Mouse (Mus musculus) CH12.LX (cell line): Measurements from ENCODE around the gene Mfsd14a. TPM values are rescaled to one million over a fixed set of nuclear protein-coding genes. Genes with fewer than 3 reads are reported as not detected.
A peak's percentile ranks its signal among the peaks of the same experiment; 100 is the strongest.

Source experiments
- DNase-seq: peaks from one replicate; pipeline ENCODE4 v3.0.0-alpha.2; 2013; ENCODE audit errors: extremely low read depth
- H3K27ac ChIP-seq: 2 replicates; pipeline ENCODE4 v1.5.1; 2012; ENCODE audit warnings: low read depth, mild to moderate bottlenecking, control low read depth, moderate library complexity; ENCODE audit not compliant: insufficient read depth
- H3K27me3 ChIP-seq: replicated peaks from 2 replicates; pipeline ENCODE3; 2012; ENCODE audit warnings: inconsistent platforms
- H3K36me3 ChIP-seq, 2 experiments: replicated peaks in 1 of 2; 2 replicates each; pipeline versions ENCODE3 to v1.6.1; 2012; ENCODE audit warnings: inconsistent platforms in 1 of 2, low read length in 1 of 2, mild to moderate bottlenecking in 1 of 2, mixed read lengths in 1 of 2, moderate library complexity in 1 of 2; ENCODE audit not compliant: control insufficient read depth in 1 of 2, insufficient read depth in 1 of 2
- H3K4me1 ChIP-seq, 2 experiments: 2 replicates each; pipeline ENCODE4 v1.6.1; 2012; ENCODE audit warnings: inconsistent platforms in 1 of 2, moderate library complexity in 1 of 2; ENCODE audit not compliant: insufficient read depth in 2 of 2, control insufficient read depth in 1 of 2
- H3K4me2 ChIP-seq: 2 replicates; pipeline ENCODE4 v1.6.1; 2012; ENCODE audit warnings: low read depth, mild to moderate bottlenecking, control low read depth; ENCODE audit not compliant: poor library complexity, insufficient read depth, severe bottlenecking
- H3K4me3 ChIP-seq, 3 experiments: fragments of 150-350 bp in 1 of 3; sonication (generic) in 1 of 3; replicated peaks in 1 of 3; 2 replicates each; pipeline versions ENCODE3 to v1.5.1; 2011 to 2012; ENCODE audit warnings: low read depth in 2 of 3, low read length in 2 of 3, mild to moderate bottlenecking in 2 of 3, moderate library complexity in 2 of 3, control low read depth in 1 of 3, improper control_type of control experiment in 1 of 3, inconsistent platforms in 1 of 3, mixed read lengths in 1 of 3; ENCODE audit not compliant: poor library complexity in 1 of 3
- H3K79me2 ChIP-seq: replicated peaks from 2 replicates; pipeline ENCODE4 v1.6.1; 2012; ENCODE audit warnings: mild to moderate bottlenecking, moderate library complexity; ENCODE audit not compliant: control insufficient read depth, poor library complexity, insufficient read depth, severe bottlenecking; ENCODE audit errors: extremely low read depth
- H3K9ac ChIP-seq: 2 replicates; pipeline ENCODE4 v1.6.1; 2012; ENCODE audit warnings: low read depth, mild to moderate bottlenecking, control low read depth, moderate library complexity; ENCODE audit not compliant: insufficient read depth
- H3K9me3 ChIP-seq: replicated peaks from 2 replicates; pipeline ENCODE3; 2012; ENCODE audit warnings: low read length, inconsistent platforms, mixed read lengths
- CHD1 ChIP-seq: IDR thresholded peaks from 2 replicates; pipeline ENCODE4 v1.6.1; 2012; ENCODE audit warnings: low read depth, low read length, improper control_type of control experiment, inconsistent platforms
- ELF1 ChIP-seq: IDR thresholded peaks from 2 replicates; pipeline ENCODE4 v1.6.1; 2014; ENCODE audit warnings: low read depth, mild to moderate bottlenecking, inconsistent platforms, low read length, improper control_type of control experiment
- MEF2A ChIP-seq: IDR thresholded peaks from 2 replicates; pipeline ENCODE4 v1.6.1; 2014; ENCODE audit warnings: low read depth, mild to moderate bottlenecking, inconsistent platforms, low read length, improper control_type of control experiment, borderline replicate concordance
- MXI1 ChIP-seq: IDR thresholded peaks from 2 replicates; pipeline ENCODE4 v1.6.1; 2011; ENCODE audit warnings: mild to moderate bottlenecking, low read depth, low read length, improper control_type of control experiment
- MYC ChIP-seq: IDR thresholded peaks from 2 replicates; pipeline ENCODE4 v1.6.1; 2011; ENCODE audit warnings: low read depth, mild to moderate bottlenecking, improper control_type of control experiment, low read length
- RCOR1 ChIP-seq: conservative IDR thresholded peaks from 2 replicates; pipeline ENCODE4 v1.6.1; 2012; ENCODE audit warnings: low read depth, mild to moderate bottlenecking, inconsistent platforms, low read length, improper control_type of control experiment
- TBP ChIP-seq: conservative IDR thresholded peaks from 2 replicates; pipeline ENCODE4 v1.6.1; 2011; ENCODE audit warnings: low read depth, low read length, improper control_type of control experiment
- UBTF ChIP-seq: IDR thresholded peaks from 2 replicates; pipeline ENCODE4 v1.6.1; 2012; ENCODE audit warnings: low read depth, mild to moderate bottlenecking, inconsistent platforms, low read length, improper control_type of control experiment, moderate library complexity
- ZNF384 ChIP-seq: IDR thresholded peaks from 2 replicates; pipeline ENCODE4 v1.6.1; 2012; ENCODE audit warnings: low read depth, low read length, improper control_type of control experiment, inconsistent platforms
- dilution Hi-C: fragments of 300-500 bp; cut with MboI; formaldehyde crosslinking; loops from 2 replicates; pipeline ENCODE4 v1.14.3; 2020; ENCODE audit warnings: low sequenced_read_pairs; ENCODE audit not compliant: extremely low pct_unique_long_range_greater_than_20kb, extremely low pct_ligation_motif_present
- in situ Hi-C: fragments of 300-500 bp; cut with MboI; formaldehyde crosslinking; loops from 3 replicates; pipeline ENCODE4 v1.14.3; 2019; ENCODE audit warnings: low sequenced_read_pairs, low pct_ligation_motif_present, low pct_unique_long_range_greater_than_20kb, mixed read lengths
- polyA plus RNA-seq: library from polyadenylated mRNA; unstranded; fragments of >175 nt; gene quantifications from 2 replicates; pipeline ENCODE4 v1.2.1, GENCODE M21; 2012; ENCODE audit warnings: low read depth; ENCODE audit not compliant: insufficient read length
- total RNA-seq, 2 experiments: library from RNA; depleted of rRNA; stranded (reverse); fragments of 300-350 nt in 1 of 2; fragments of >200 nt in 1 of 2; gene quantifications; 2 replicates each; pipeline ENCODE4 v1.2.3; 2012 to 2014

The Mfsd14a gene
- total and polyA plus RNA-seq, 3 experiments: 27.0 to 70.4 (median 45.9) TPM

GRCm38 (mm10) chr3:116661870-116662414, 535 bp downstream of the Mfsd14a start:
- Histone ChIP-seq H3K27ac (peak overlapping the region; percentile 60), H3K4me2 (peak overlapping the region; percentile 86), H3K9ac (peak overlapping the region; percentile 92), H3K4me3 (peak overlapping the region; percentile 76 to 97 (median 95)), H3K79me2 (peaks cover 48% of the 10 kb centered on the region), H3K27me3 (no peaks in the 10 kb centered on the region), H3K4me1 (peaks cover 4 to 47% of the 10 kb centered on the region in 2 experiments; a peak in 3 of 4 replicates), H3K36me3 (peaks cover 0 to 3% of the 10 kb centered on the region in 2 experiments), H3K9me3 (no peaks in the 10 kb centered on the region)
- DNase-seq: no peak
- TF ChIP-seq UBTF (peak; percentile 97), MXI1 (no peak), TBP (0 out of 2 replicates have a peak, but pooled peaks have one; percentile 2), MEF2A (no peak), ELF1 (peak; percentile 63), RCOR1 (no peak)
- in situ Hi-C loops (no loop called here), dilution Hi-C loops (no loop called here)

GRCm38 (mm10) chr3:116661288-116661869, 1.1 kb downstream of the Mfsd14a start:
- H3K79me2 ChIP-seq: peaks cover 54% of the 10 kb centered on the region
- peak overlapping the region; percentile 76 to 97 (median 95) for H3K4me3 ChIP-seq
- peak overlapping the region; percentile 86 for H3K4me2 ChIP-seq
- no peaks in the 10 kb centered on the region for H3K9me3 ChIP-seq
- H3K27me3 ChIP-seq: no peaks in the 10 kb centered on the region
- H3K9ac ChIP-seq: peak overlapping the region; percentile 92
- DNase-seq: no peak
- 0 out of 2 replicates have a peak, but pooled peaks have one; percentile 6 for TF ChIP-seq MXI1
- TF ChIP-seq MYC: no peak
- TF ChIP-seq CHD1: peak; percentile 76
- TF ChIP-seq, all 38 proteins: peak for 2
- Histone ChIP-seq H3K4me1 (peaks cover 4 to 53% of the 10 kb centered on the region in 2 experiments; a peak in 3 of 4 replicates), H3K27ac (peak overlapping the region; percentile 60), H3K36me3 (peaks cover 0 to 2% of the 10 kb centered on the region in 2 experiments)
- dilution Hi-C loops: no loop called here
- in situ Hi-C loops: no loop called here

- in situ Hi-C loops: no loop called here
- peaks cover 0 to 3% of the 10 kb centered on the region in 2 experiments for H3K36me3 ChIP-seq
- H3K4me2 ChIP-seq: peak overlapping the region; percentile 98
- H3K4me3 ChIP-seq: peak overlapping the region; percentile 30 to 76 (median 54)
- DNase-seq: no peak
- H3K4me1 ChIP-seq: peaks cover 8 to 67% of the 10 kb centered on the region in 2 experiments; a peak in 3 of 4 replicates
- TF ChIP-seq ZNF384 (no peak), MYC (0 out of 2 replicates have a peak, but pooled peaks have one; percentile 6)
- TF ChIP-seq, all 38 proteins: peak for 1
- H3K27me3 ChIP-seq: no peaks in the 10 kb centered on the region
- peak overlapping the region; percentile 92 for H3K9ac ChIP-seq
- no peaks in the 10 kb centered on the region for H3K9me3 ChIP-seq
- dilution Hi-C loops: no loop called here
- H3K79me2 ChIP-seq: peaks cover 67% of the 10 kb centered on the region
- H3K27ac ChIP-seq: peak overlapping the region; percentile 28; the same call in 1 of the 2 replicates
These were observed 2.5 kb downstream of the Mfsd14a start for GRCm38 (mm10) chr3:116659856-116660430.
